Mouse (Mus musculus) midbrain, embryonic 15.5 days (tissue): ENCODE measurements around the gene Kcnj11. TPM values are rescaled to one million over a fixed set of nuclear protein-coding genes. Genes with fewer than 3 reads are reported as not detected.

ENCODE experiments used
- ATAC-seq: fragments of 200-750 bp; cut with Nextera tagmentation; replicated peaks from 2 replicates; pipeline ENCODE4 v1.8.0; 2017; ENCODE audit warnings: moderate TSS enrichment
- H3K27ac ChIP-seq: fragments of 300-500 bp; sonication (generic); 2 replicates; pipeline ENCODE4 v1.5.1; 2015; ENCODE audit warnings: mild to moderate bottlenecking, inconsistent platforms
- H3K27me3 ChIP-seq: fragments of 300-500 bp; sonication (generic); replicated peaks from 2 replicates; pipeline ENCODE4 v1.6.1; 2015; ENCODE audit warnings: inconsistent platforms
- H3K36me3 ChIP-seq: fragments of 300-500 bp; sonication (generic); replicated peaks from 2 replicates; pipeline ENCODE4 v1.6.1; 2015; ENCODE audit warnings: inconsistent platforms
- H3K4me1 ChIP-seq: fragments of 300-500 bp; sonication (generic); 2 replicates; pipeline ENCODE4 v1.6.1; 2015; ENCODE audit warnings: inconsistent platforms
- H3K4me2 ChIP-seq: fragments of 300-500 bp; sonication (generic); 2 replicates; pipeline ENCODE4 v1.6.1; 2015; ENCODE audit warnings: inconsistent platforms, mild to moderate bottlenecking, moderate library complexity
- H3K4me3 ChIP-seq: fragments of 300-500 bp; sonication (generic); 2 replicates; pipeline ENCODE4 v1.5.1; 2015; ENCODE audit warnings: mild to moderate bottlenecking, inconsistent platforms
- H3K9ac ChIP-seq: fragments of 300-500 bp; sonication (generic); 2 replicates; pipeline ENCODE4 v1.6.1; 2015; ENCODE audit warnings: mild to moderate bottlenecking, inconsistent platforms
- H3K9me3 ChIP-seq: fragments of 300-500 bp; sonication (generic); 2 replicates; pipeline ENCODE4 v1.6.1; 2016; ENCODE audit warnings: inconsistent platforms
- WGBS: fragments of 180-500 bp; shearing (Covaris S2); methylation state at CpG from one replicate; pipeline ENCODE4 v1.1.7; 2015; ENCODE audit warnings: mixed read lengths; 5-methylcytosine and 5-hydroxymethylcytosine counted together
- polyA plus RNA-seq: library from polyadenylated mRNA; unstranded; fragments of >200 nt; fragmentation: Nextera tagmentation; extraction: Ambion mirVana; gene quantifications from 2 replicates; pipeline ENCODE4 v1.2.1, GENCODE M21; 2015

Gene Kcnj11
- polyA plus RNA-seq, 1 experiment from 2014 or later, result 2.3 TPM

DNA sequence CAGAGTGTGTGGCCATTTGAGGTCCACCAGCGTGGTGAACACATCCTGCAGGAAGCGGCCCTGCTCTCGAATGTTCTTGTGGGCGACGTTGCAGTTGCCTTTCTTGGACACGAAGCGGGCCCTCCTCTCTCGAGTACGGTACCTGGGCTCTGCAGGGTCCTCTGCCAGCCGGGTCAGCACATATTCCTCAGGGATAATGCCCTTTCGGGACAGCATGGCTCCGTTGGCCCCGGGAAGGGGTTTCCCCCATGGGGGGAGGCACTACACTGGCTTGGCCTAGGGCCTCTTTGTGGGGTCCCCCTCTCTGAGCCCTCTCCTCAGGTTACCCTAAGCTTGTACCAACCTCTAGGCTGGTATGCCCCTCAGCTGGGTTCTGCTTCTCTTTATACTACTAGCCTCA, 882 bp downstream of the Kcnj11 start:
- no peak overlapping the region for H3K9ac ChIP-seq
- peak overlapping the region; percentile 65 for H3K4me3 ChIP-seq
- no peaks in the 10 kb centered on the region for H3K9me3 ChIP-seq
- H3K27me3 ChIP-seq, result peaks cover 12% of the 10 kb centered on the region
- no peaks in the 10 kb centered on the region for H3K36me3 ChIP-seq
- H3K4me2 ChIP-seq, result peak overlapping the region; percentile 80
- 84% methylated on average over 13 of the region's 13 CpGs for WGBS
- 0 out of 2 replicates have a peak, but pooled peaks have one; percentile 31 for ATAC-seq
- H3K4me1 ChIP-seq, result peaks cover 21% of the 10 kb centered on the region; the same call in 1 of the 2 replicates
- no peak overlapping the region for H3K27ac ChIP-seq

GRCm38 (mm10) chr7:46098919-46099286, 1.7 kb downstream of the Kcnj11 start:
- H3K4me2 ChIP-seq, result no peak overlapping the region
- 95% methylated on average over 19 of the region's 19 CpGs for WGBS
- no peak overlapping the region for H3K27ac ChIP-seq
- H3K9ac ChIP-seq, result no peak overlapping the region
- H3K36me3 ChIP-seq, result no peaks in the 10 kb centered on the region
- ATAC-seq, result no peak
- no peaks in the 10 kb centered on the region for H3K9me3 ChIP-seq
- H3K4me1 ChIP-seq, result peaks cover 21% of the 10 kb centered on the region; the same call in 1 of the 2 replicates
- peaks cover 13% of the 10 kb centered on the region for H3K27me3 ChIP-seq
- no peak overlapping the region for H3K4me3 ChIP-seq

- no peak for ATAC-seq
- no peak overlapping the region for H3K9ac ChIP-seq
- no peaks in the 10 kb centered on the region for H3K36me3 ChIP-seq
- 83% methylated on average over 19 of the region's 19 CpGs for WGBS
- no peak overlapping the region for H3K27ac ChIP-seq
- no peak overlapping the region; the same call in 1 of the 2 replicates for H3K4me2 ChIP-seq
- peaks cover 21% of the 10 kb centered on the region; the same call in 1 of the 2 replicates for H3K4me1 ChIP-seq
- no peaks in the 10 kb centered on the region for H3K9me3 ChIP-seq
- H3K4me3 ChIP-seq, result no peak overlapping the region
- H3K27me3 ChIP-seq, result peaks cover 13% of the 10 kb centered on the region
Observed at GRCm38 (mm10) chr7:46098221-46098918, 2.2 kb downstream of the Kcnj11 start.

DNA sequence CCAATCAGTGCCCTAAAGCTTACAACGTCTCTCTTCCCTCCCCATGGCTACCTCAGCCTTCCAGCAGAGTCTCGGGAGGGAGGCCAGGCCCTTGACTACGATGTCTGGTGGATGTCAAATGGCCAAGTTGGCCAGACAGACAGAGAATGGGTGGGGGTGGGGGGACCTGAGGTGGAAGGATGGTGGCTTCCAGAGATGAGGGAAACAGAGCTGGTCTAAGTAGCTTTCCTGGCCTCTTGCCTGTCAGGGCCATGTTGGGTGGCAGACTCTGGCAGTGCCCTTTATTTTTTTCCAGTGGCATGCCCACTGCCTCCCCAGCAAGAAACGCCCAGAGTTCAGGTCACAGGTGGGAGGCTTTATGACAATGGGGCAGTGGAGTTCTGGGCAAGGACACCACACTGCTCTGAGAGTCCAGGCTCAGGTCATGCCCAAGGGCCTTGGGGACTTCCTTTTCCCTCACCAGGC, 3.2 kb downstream of the Kcnj11 start:
- no peak overlapping the region for H3K9ac ChIP-seq
- no peak for ATAC-seq
- no peaks in the 10 kb centered on the region for H3K36me3 ChIP-seq
- H3K9me3 ChIP-seq, result no peaks in the 10 kb centered on the region
- peaks cover 13% of the 10 kb centered on the region for H3K27me3 ChIP-seq
- 68% methylated on average over 4 of the region's 4 CpGs for WGBS
- H3K4me1 ChIP-seq, result peaks cover 28% of the 10 kb centered on the region; the same call in 1 of the 2 replicates
- no peak overlapping the region for H3K27ac ChIP-seq
- H3K4me3 ChIP-seq, result no peak overlapping the region
- H3K4me2 ChIP-seq, result no peak overlapping the region

GRCm38 (mm10) chr7:46096136-46096535, 4.4 kb downstream of the Kcnj11 start:
- ATAC-seq, result no peak
- Histone ChIP-seq H3K27me3 (peaks cover 13% of the 10 kb centered on the region), H3K27ac (no peak overlapping the region), H3K4me2 (no peak overlapping the region), H3K9me3 (no peaks in the 10 kb centered on the region), H3K4me3 (no peak overlapping the region), H3K9ac (no peak overlapping the region), H3K36me3 (no peaks in the 10 kb centered on the region), H3K4me1 (peaks cover 28% of the 10 kb centered on the region; the same call in 1 of the 2 replicates)
- WGBS, result 0% methylated on average over 4 of the region's 4 CpGs

DNA sequence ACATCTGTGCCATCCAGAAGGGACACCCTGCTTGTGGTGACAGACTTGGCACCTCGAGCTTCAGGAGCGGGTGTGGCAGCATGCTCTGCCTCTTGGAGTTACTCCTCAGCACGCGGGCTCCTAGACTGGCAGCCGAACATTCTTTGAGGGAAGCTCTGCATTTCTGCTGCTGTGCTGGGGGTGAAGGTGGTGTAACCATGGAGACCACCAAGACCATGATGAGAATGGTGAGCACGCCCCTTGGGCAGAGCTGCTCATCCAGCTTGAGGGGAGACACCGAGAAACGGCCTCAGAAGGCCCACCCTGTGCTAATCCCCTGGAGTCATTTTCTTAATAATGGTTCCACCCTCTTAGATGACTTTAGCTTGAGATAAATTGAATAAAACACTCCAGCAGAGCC, 7.8 kb downstream of the Kcnj11 start:
- H3K27ac ChIP-seq, result no peak overlapping the region
- H3K9ac ChIP-seq, result no peak overlapping the region
- no peaks in the 10 kb centered on the region for H3K36me3 ChIP-seq
- no peak overlapping the region for H3K4me2 ChIP-seq
- H3K27me3 ChIP-seq, result peaks cover 13% of the 10 kb centered on the region
- no peak for ATAC-seq
- peaks cover 13% of the 10 kb centered on the region; the same call in 1 of the 2 replicates for H3K4me1 ChIP-seq
- no peak overlapping the region for H3K4me3 ChIP-seq
- 13% methylated on average over 8 of the region's 8 CpGs for WGBS
- H3K9me3 ChIP-seq, result no peaks in the 10 kb centered on the region

GRCm38 (mm10) chr7:46088241-46088640, 12.3 kb downstream of the Kcnj11 start:
- no peak overlapping the region for H3K4me2 ChIP-seq
- no peaks in the 10 kb centered on the region for H3K27me3 ChIP-seq
- ATAC-seq, result no peak
- 0 out of 2 replicates have a peak, but pooled peaks cover 7% of the 10 kb centered on the region for H3K4me1 ChIP-seq
- 95% methylated on average over 6 of the region's 6 CpGs for WGBS
- 0 out of 2 replicates have a peak, but pooled peaks cover 5% of the 10 kb centered on the region for H3K36me3 ChIP-seq
- no peak overlapping the region for H3K4me3 ChIP-seq
- H3K27ac ChIP-seq, result no peak overlapping the region
- no peaks in the 10 kb centered on the region for H3K9me3 ChIP-seq
- H3K9ac ChIP-seq, result no peak overlapping the region

DNA sequence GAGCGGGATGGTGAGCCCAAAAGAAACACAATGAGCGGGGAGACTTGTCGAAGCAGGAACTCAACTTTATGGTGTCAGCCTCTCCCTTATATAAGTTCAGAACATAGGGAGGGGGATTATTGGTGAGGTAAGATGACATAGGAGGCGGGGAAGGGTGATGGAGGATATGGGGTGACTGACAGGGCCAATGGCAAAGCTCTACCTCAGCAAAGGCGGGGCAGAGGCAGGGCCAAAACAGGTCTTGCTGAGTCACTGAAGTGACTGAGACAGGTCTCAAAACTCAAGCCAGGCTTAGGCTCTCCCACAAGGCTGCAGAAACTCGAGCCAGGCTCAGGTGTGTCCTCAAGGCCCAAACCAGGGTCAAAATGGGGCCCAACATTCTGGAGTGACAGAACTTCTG, 14.2 kb downstream of the Kcnj11 start:
- no peak overlapping the region for H3K4me3 ChIP-seq
- WGBS, result 92% methylated on average over 6 of the region's 6 CpGs
- no peak for ATAC-seq
- H3K9ac ChIP-seq, result no peak overlapping the region
- no peaks in the 10 kb centered on the region for H3K9me3 ChIP-seq
- no peak overlapping the region for H3K4me2 ChIP-seq
- H3K36me3 ChIP-seq, result peaks cover 22% of the 10 kb centered on the region; the same call in 1 of the 2 replicates
- H3K27ac ChIP-seq, result no peak overlapping the region
- no peaks in the 10 kb centered on the region for H3K4me1 ChIP-seq
- H3K27me3 ChIP-seq, result no peaks in the 10 kb centered on the region

DNA sequence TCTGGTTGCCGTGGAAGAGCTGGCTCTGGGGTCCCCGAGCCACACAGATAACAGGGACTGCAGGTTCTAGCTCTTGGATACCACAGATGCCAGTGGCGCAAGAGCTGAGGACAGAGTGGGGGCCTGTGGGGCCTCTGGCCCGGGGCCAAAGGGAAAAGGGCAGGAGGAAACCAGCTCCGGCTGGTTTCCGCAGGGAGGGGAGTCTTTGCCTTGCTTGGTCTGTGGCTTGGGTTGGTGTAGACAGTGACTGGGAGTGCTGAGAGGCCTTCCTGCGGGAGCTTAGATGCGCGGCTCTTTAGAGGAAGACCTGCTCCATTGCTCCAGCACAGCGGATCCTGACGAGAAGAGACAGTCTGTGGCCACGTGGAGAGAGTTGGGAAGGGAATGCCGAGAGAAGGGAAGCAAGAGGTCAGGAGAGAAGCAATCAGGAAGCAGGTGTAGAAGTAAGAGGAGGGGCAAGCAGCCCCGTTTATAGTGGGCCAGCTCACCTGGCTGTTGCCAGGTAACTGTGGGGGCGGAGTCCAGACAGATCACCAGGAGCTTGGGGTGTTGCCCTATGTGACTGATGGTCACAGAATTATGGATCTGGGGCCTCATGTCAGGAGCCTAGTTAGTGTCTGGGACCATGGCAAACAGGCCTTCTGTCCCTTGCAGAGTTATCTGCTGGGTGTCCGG, 15.6 kb downstream of the Kcnj11 start:
- no peaks in the 10 kb centered on the region for H3K9me3 ChIP-seq
- no peak overlapping the region for H3K4me3 ChIP-seq
- H3K27ac ChIP-seq, result no peak overlapping the region
- H3K27me3 ChIP-seq, result no peaks in the 10 kb centered on the region
- no peaks in the 10 kb centered on the region for H3K4me1 ChIP-seq
- 68% methylated on average over 16 of the region's 16 CpGs for WGBS
- 0 out of 2 replicates have a peak, but pooled peaks have one; percentile 17 for ATAC-seq
- peaks cover 26% of the 10 kb centered on the region; the same call in 1 of the 2 replicates for H3K36me3 ChIP-seq
- H3K9ac ChIP-seq, result no peak overlapping the region
- H3K4me2 ChIP-seq, result no peak overlapping the region

GRCm38 (mm10) chr7:46084024-46084423, 16.5 kb downstream of the Kcnj11 start:
- no peak for ATAC-seq
- Histone ChIP-seq H3K9me3 (no peaks in the 10 kb centered on the region), H3K4me3 (no peak overlapping the region), H3K9ac (no peak overlapping the region), H3K27me3 (no peaks in the 10 kb centered on the region), H3K4me1 (no peaks in the 10 kb centered on the region), H3K36me3 (peaks cover 33% of the 10 kb centered on the region; the same call in 1 of the 2 replicates), H3K27ac (no peak overlapping the region), H3K4me2 (no peak overlapping the region)
- WGBS, result 92% methylated on average over 10 of the region's 10 CpGs

GRCm38 (mm10) chr7:46077675-46078074, 22.9 kb downstream of the Kcnj11 start:
- H3K9me3 ChIP-seq, result no peaks in the 10 kb centered on the region
- no peak overlapping the region for H3K9ac ChIP-seq
- H3K4me3 ChIP-seq, result no peak overlapping the region
- no peak overlapping the region for H3K27ac ChIP-seq
- peaks cover 36% of the 10 kb centered on the region; the same call in 1 of the 2 replicates for H3K36me3 ChIP-seq
- H3K27me3 ChIP-seq, result no peaks in the 10 kb centered on the region
- H3K4me2 ChIP-seq, result no peak overlapping the region
- no peaks in the 10 kb centered on the region for H3K4me1 ChIP-seq
- ATAC-seq, result no peak
- WGBS, result 75% methylated on average over 12 of the region's 12 CpGs

DNA sequence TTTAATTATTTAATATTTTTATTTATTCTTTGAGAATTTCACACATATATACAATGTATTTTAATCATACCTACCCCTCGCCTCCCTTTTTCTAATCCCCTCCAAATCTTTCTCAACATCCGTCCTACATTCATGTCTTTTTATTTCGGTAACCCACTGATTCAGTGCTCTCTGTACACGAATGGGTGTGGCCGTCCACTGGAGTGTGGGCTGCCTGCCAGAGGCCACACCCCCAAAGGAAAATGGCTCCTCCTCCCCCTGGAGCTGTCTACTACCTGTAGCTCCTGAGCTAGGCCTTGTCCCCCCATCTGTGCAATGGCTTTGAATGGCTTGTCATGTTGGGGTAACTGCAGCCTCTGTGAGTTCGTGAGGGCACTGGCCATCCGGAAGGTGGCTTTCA, 23.7 kb downstream of the Kcnj11 start:
- 90% methylated on average over 7 of the region's 7 CpGs for WGBS
- Histone ChIP-seq H3K27ac (no peak overlapping the region), H3K36me3 (peaks cover 36% of the 10 kb centered on the region; the same call in 1 of the 2 replicates)

More for the DNA sequence above, 23.7 kb downstream of the Kcnj11 start:
- Histone ChIP-seq H3K4me3 (no peak overlapping the region), H3K9ac (no peak overlapping the region), H3K27me3 (no peaks in the 10 kb centered on the region), H3K4me2 (no peak overlapping the region), H3K4me1 (no peaks in the 10 kb centered on the region), H3K9me3 (no peaks in the 10 kb centered on the region)
- no peak for ATAC-seq
